Mouse (Mus musculus): ENCODE results near the gene Fbxl15.

DNA sequence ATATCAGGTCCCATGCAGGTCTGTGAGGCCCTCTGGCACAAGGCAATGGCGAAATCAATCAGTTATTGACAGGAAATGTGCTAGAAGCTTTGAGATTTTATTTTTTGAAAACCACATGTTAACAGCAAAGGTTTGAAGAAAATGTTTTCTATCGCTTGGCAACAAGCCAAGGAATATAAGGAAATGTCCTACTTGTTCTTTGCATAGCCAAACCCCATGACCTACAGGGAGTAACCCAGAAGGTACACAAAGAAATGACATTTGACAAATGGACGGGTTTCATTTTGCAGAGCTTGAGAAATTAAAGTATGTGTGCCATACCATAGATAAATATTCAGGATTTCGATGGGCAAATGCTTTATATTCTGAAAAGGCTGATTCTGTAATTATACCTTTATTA lies 31.0 kb upstream of the Fbxl15 start:
- no peak for TF ChIP-seq POLR2A (IDR thresholded peaks at IDR 0.05; ENCODE audit: borderline replicate concordance, extremely low read depth, insufficient read depth, insufficient read length, poor library complexity, severe bottlenecking)
- no peak for TF ChIP-seq CTCF (IDR thresholded peaks at IDR 0.05; ENCODE audit: borderline replicate concordance, extremely low read depth, insufficient read depth, insufficient read length)
